Mouse (Mus musculus) c-Kit-positive CD71-positive TER-119-positive erythroid progenitor cells, embryonic 14.5 days (primary cell): ENCODE measurements at regions not wholly inside any gene's neighbourhood (a gene's known extent, or its start where the extent isn't known, plus 50 kb on each side); places are given as distances from the start of the nearest gene placed in this dataset.

Experiments
- DNase-seq: peaks from one replicate; pipeline ENCODE4 v3.0.0-alpha.2; 2013; ENCODE audit warnings: low spot score

- no peak for DNase-seq
Measured at GRCm38 (mm10) chr8:8274987-8275386, 386.1 kb downstream of the Efnb2 start.

DNA sequence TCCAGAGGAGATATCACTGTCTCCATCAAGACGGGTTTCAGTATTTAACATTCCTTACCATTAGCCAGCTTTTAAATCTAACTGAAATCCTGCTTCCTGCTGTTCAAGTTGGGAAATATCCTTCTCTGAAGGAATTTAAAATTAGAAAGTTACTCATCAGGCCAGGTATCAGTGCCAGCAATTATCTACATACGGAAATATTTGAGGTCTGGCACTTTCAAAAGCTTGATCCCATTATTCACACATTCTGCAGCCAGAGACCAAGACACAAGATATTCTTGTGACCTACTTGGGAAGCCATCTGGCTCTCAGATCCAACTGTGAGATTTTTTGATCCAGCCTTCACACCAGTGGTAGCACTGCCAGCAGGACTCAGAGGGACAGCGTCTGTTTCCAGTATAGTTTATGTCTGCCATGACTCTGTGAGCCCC, 386.8 kb downstream of the Efnb2 start:
- DNase-seq = no peak

DNA sequence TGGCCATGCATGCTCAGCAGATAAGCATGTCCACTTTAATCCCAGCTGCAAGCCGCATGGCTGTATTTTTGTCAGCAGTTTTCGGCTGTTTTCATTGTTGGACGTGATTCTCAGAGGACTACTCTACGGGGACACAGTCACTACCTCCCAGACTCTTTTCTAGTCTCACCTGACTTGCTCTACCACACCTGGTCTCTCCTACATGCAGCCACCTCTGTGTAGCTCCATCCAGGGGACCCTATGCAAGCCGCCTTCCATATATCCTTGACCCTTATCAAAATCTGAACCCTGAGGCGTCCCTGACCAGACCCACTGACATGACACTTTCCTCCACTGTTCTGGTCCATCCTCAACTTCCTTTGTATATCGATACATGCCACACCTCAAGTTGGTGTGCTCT, 402.2 kb downstream of the Efnb2 start:
- no peak for DNase-seq

DNA sequence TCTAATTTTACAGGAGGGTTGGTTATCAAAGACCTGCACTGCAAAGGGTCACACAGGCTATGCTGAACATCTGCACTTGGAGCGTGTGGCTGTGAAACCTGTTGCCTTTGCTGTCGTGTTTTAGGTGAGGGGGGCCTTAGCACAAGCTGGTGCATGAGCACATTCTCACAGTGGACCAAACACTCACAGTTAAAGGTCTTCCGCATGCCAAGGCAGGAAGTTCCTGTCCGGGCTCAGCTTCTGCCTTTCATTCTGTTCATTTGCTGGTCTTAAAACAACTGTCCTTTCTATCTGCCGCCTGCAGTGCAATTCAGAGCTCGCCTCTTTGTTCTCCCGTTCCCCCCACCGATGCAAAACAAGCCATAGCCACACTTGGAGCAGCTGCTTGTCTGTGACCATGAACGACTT, 402.8 kb downstream of the Efnb2 start:
- no peak for DNase-seq

- no peak for DNase-seq
Measured at GRCm38 (mm10) chr8:8256327-8256726, 404.7 kb downstream of the Efnb2 start.

DNA sequence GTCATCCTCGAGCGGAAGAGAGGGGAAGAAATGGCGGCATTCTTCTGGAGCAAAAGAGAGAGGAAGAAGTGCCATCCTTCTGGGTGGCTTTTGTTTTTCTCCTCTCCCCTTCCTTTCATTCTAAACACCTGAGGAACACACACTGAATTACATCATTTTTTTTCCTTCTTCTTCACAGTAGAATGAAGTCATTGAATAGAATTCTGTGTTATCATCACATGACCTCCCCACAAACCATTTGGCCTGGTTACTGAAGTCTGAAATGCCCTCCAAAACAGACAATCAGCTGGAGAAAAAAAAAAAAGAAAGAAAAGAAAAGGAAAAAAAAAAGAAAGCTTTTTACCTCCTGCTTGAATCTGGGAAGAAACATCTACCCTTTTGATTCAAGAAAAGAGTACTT, 406.6 kb downstream of the Efnb2 start:
- no peak for DNase-seq

DNA sequence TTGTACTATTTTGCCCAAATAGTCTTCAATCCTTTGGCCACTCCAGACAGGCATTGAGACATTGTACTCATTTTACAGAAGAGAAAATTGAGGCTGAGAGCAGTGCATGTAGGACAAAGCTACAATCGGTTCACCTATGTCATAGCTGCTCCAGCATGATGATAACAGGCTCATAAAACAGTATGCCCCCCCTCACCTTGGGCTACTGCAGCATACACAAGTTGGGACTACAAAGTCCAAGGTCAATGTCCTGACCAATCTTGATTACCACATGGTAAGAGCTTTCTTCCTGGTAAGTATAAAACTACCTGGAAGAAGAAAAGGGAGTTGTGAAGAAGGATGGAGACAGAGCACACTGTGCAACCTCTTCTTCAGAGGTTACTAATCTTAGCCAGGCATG, 416.4 kb downstream of the Efnb2 start:
- no peak for DNase-seq

GRCm38 (mm10) chr8:8241755-8242501, 419.1 kb downstream of the Efnb2 start:
- DNase-seq = no peak

- DNase-seq = no peak
Measured at GRCm38 (mm10) chr8:8241051-8241688, 419.9 kb downstream of the Efnb2 start.

- no peak for DNase-seq
Measured at GRCm38 (mm10) chr8:8239489-8239888, 421.6 kb downstream of the Efnb2 start.

DNA sequence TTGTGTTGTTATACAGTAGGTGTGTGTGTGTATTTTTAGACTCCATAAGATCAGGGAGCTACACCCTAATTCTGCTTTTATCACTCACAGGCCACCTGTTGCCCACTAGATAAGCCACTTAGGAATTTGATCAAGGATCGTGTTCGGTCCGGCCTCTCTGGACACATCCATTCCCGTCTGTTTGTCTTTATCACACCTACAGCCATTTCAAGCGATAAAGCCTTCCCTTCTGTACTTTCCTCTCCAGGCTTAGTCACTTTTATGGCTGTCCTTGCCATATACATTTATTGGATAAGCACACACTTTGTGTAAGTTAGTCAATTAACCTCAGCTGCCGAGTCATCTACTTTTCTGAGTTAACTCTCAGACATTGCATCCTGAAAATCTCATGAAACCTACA, 423.0 kb downstream of the Efnb2 start:
- DNase-seq = no peak

- no peak for DNase-seq
Measured at GRCm38 (mm10) chr8:8233616-8234015, 427.4 kb downstream of the Efnb2 start.

GRCm38 (mm10) chr8:8233156-8233555, 427.9 kb downstream of the Efnb2 start:
- no peak for DNase-seq

- no peak for DNase-seq
Measured at GRCm38 (mm10) chr8:8231996-8232632, 428.9 kb downstream of the Efnb2 start.

DNA sequence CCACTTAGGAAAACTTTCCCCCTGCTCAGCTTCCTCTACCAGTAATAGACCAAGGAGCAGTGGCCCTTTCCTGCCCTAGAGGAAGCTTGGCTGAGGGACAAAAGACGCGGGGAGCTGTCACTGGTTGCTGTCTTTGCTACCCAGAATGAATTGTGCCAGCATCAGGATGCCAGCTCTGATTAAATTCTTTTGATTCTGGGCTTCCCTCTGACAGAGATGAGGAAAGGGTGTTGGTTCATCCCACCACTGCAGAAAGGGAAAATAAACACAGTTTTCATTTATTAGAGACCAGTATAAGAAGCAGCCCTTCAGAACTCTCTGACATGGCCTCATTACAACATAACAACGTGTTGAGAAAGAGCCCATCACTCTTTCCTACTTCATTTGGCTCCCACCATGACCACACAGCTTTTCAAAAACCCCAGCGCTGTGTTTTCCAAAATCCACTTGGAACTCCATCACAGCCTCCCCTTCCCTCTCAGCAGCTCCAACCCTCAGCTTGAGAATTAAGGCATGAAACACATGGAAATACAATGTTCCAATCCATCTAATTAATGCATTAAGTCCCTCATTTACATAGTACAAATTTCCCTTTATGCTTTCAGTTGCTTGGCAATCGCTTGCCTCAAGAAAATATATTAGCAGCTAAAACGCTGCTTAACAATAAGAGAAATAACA, 429.6 kb downstream of the Efnb2 start:
- no peak for DNase-seq

GRCm38 (mm10) chr8:8225994-8226393, 435.0 kb downstream of the Efnb2 start:
- DNase-seq = no peak

GRCm38 (mm10) chr8:8225175-8225830, 435.7 kb downstream of the Efnb2 start:
- DNase-seq = no peak

DNA sequence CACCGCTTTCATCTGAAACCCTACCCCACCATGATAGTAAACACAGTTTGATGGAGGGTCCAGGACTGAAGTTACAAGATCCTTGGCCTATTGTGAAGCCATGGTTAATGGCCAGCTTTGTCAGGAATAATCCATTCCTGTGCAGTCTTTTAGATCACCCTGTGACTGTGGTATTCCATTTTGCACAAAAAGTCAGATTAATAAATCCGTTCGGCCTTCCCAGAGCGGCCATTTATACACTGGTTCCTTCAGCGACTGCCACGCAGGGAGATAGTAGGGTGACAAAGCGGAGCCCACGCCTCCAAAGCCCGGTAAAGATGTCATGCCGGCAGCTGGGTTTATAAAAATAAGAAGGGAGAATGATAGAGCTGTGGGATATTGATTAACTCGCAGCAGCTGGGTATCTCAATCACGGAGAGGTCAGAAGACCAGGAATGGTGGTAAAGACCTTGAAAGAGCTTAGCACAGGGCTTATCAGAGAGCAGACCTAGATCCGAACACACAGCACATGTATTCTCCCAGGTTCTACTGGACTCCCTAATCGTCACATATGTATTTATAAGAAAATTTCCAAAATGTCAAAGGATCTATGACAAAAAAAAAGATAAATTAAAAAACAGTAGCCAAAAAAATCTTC, 440.5 kb downstream of the Efnb2 start:
- no peak for DNase-seq

- no peak for DNase-seq
Measured at GRCm38 (mm10) chr8:8219701-8220394, 441.2 kb downstream of the Efnb2 start.

DNA sequence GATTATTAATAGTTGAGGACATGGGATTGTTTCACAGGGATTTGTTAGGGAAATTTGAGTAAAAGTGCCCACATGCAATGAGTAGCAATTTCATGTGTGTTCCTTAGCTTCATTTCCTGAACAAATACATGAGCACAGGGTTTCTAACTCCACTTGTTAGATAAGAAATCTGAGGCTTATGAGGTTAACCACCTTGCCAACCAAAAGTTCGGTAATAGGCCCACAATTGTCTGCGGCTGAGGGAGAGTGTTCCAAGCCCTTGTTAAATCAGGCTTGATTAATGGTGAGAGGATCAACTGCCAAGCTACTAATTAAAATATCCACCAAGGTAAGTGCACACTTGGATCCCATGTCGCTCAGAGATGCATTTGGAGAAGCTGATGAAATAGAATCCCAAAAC, 468.0 kb downstream of the Efnb2 start:
- DNase-seq = no peak

DNA sequence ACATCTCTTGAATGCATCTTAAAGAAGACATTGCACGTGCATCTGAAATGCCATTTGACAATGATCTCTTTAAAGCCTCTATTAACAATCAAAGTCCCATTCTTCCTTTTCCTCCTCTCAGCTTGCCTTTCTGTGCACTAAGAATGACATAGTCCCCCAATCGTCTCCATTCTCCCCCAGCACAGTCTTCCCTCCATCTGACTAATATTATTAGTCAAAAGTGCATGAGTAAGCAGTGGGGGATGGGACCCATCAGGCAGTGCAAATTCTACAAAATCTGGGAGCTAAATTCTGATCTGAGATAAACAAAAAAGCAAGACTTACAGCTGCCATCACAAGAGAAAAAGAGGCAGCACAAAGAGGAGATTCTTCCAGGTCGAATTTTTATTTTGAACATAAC, 475.0 kb downstream of the Efnb2 start:
- no peak for DNase-seq
